Mouse (Mus musculus) erythroblast, embryonic 14.5 days (primary cell): Measurements from ENCODE around the gene Pappa2. TPM values are rescaled to one million over a fixed set of nuclear protein-coding genes. Genes with fewer than 3 reads are reported as not detected.

ENCODE experiments used
- H3K27me3 ChIP-seq: 2 replicates; pipeline ENCODE4 v1.6.1; 2012; ENCODE audit warnings: inconsistent platforms; ENCODE audit not compliant: control insufficient read depth
- H3K36me3 ChIP-seq: 2 replicates; pipeline ENCODE4 v1.6.1; 2012; ENCODE audit warnings: mild to moderate bottlenecking, inconsistent platforms; ENCODE audit not compliant: control insufficient read depth
- H3K4me1 ChIP-seq: 2 replicates; pipeline ENCODE4 v1.6.1; 2012; ENCODE audit warnings: inconsistent platforms; ENCODE audit not compliant: control insufficient read depth
- H3K4me3 ChIP-seq: replicated peaks from 2 replicates; pipeline ENCODE3; 2012; ENCODE audit warnings: moderate library complexity, mild to moderate bottlenecking, inconsistent platforms
- H3K9me3 ChIP-seq: 2 replicates; pipeline ENCODE4 v1.6.1; 2012; ENCODE audit warnings: low read length, inconsistent platforms, mixed read lengths; ENCODE audit not compliant: control insufficient read depth
- GATA1 ChIP-seq: IDR thresholded peaks from 2 replicates; pipeline ENCODE4 v1.6.1; 2012; ENCODE audit warnings: low read length, inconsistent platforms, mixed read lengths
- TAL1 ChIP-seq: IDR thresholded peaks from 3 replicates; pipeline ENCODE4 v1.6.1; 2012; ENCODE audit warnings: low read length, inconsistent platforms, mixed read lengths
- polyA plus RNA-seq: library from polyadenylated mRNA; stranded (reverse); fragments of >175 nt; gene quantifications from 2 replicates; pipeline ENCODE4 v1.2.3, GENCODE M21; 2012

Gene Pappa2
- polyA plus RNA-seq, 1 experiment: not detected

DNA sequence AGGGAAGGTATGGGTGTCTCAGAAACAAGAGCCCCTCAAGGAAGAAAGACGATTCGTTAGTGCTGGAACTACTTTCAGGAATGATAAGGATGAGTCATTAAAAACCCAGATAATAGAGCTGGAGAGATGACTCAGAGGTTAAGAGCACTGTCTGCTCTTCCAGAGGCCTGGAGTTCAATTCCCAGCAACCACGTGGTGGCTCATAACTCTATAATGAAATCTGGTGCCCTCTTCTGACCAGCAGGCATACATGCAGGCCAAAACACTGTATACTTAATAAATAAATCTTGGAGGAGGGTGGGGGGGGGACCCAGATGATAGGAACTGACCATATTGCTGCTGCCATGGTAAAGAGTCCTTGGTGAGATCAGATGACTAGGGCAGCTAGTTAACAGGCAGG is 282.9 kb downstream of the Pappa2 start:
- H3K4me1 ChIP-seq: no peaks in the 10 kb centered on the region
- TF ChIP-seq TAL1: no peak
- no peak for TF ChIP-seq GATA1
- no peaks in the 10 kb centered on the region for H3K36me3 ChIP-seq
- H3K4me3 ChIP-seq: no peak overlapping the region
- H3K27me3 ChIP-seq: no peaks in the 10 kb centered on the region
- peaks cover 2% of the 10 kb centered on the region; the same call in 1 of the 2 replicates for H3K9me3 ChIP-seq

DNA sequence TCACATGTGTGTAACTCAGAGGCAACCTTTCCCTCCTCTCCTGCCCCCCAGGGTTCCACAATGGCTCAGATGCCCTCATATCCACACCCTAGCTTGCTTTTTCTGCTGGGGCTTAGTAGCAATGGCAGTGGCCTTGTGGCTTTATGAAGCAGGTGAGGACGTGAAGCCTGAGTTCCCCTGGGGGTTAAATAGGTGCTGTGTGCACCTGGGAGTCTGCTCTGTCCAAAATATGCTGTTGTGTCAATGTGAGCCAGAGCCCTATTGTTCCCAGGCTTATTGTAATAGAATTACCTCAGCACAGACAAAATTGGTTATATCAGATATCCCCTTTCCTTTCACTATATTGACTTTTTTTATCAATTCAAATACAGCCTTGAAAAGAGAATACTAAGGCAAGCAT is 292.6 kb downstream of the Pappa2 start:
- H3K4me1 ChIP-seq: no peaks in the 10 kb centered on the region
- TF ChIP-seq TAL1 (no peak), GATA1 (no peak)
- no peaks in the 10 kb centered on the region for H3K27me3 ChIP-seq
- H3K4me3 ChIP-seq: no peak overlapping the region
- no peaks in the 10 kb centered on the region; the same call in 1 of the 2 replicates for H3K9me3 ChIP-seq
- H3K36me3 ChIP-seq: no peaks in the 10 kb centered on the region

DNA sequence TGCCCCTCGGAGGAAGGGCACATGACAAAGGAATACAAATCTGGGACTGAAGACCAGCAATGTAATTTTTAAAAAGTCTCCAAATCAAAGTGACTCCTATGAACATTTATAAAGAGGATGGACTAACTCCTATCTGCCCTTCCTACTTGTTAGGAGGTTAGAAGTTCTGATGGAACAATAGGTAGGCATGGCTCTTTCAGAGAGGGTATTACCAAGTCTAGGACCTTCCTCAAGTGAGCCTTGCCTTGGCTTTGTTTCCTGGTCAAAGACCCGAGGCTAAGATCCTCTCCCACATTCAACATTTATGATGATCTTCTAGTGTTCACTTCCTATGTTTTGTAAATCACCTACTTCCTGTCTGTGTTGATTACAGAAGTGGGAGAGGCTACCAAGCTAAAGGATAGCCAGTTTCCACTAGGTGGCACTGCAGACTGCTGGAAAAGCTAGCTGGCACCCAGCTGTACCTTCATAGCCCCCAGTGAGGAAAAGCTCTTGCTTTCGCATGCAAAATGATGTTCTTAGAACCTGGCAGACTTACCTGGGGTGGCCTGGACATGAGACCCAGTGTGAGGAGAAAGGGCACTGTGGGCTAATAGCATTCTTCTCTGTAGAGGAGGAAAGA is 310.2 kb downstream of the Pappa2 start:
- TF ChIP-seq TAL1: no peak
- TF ChIP-seq GATA1: no peak
- Histone ChIP-seq H3K4me1 (no peaks in the 10 kb centered on the region), H3K27me3 (no peaks in the 10 kb centered on the region), H3K36me3 (no peaks in the 10 kb centered on the region), H3K4me3 (no peak overlapping the region), H3K9me3 (no peaks in the 10 kb centered on the region)

DNA sequence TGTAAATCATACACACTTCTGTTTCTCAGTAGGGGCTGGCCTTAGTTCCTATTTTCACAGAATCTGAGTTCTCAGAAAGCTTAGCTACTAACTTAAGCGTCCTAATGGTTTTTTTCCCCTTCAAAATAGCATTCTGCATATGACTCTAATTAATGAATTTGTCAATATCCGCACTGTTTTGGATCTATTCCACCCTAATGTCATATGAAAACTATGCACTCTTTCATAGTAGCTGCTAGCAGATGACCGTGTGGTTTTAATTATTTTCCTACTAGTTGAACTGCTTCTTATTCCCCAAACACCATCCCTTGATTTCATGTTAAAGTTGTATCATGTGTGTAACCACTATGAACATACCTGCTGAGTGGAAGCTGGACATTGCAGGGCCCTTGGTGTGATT is 314.3 kb downstream of the Pappa2 start:
- TF ChIP-seq TAL1: no peak
- TF ChIP-seq GATA1: no peak
- H3K4me1 ChIP-seq: no peaks in the 10 kb centered on the region
- no peaks in the 10 kb centered on the region for H3K36me3 ChIP-seq
- no peaks in the 10 kb centered on the region for H3K27me3 ChIP-seq
- no peak overlapping the region for H3K4me3 ChIP-seq
- H3K9me3 ChIP-seq: no peaks in the 10 kb centered on the region
